Mouse (Mus musculus) midbrain, embryonic 11.5 days (tissue): ENCODE measurements around the gene Pml. TPM values are rescaled to one million over a fixed set of nuclear protein-coding genes. Genes with fewer than 3 reads are reported as not detected.
A peak's percentile ranks its signal among the peaks of the same experiment; 100 is the strongest.

ENCODE experiments used
- ATAC-seq: fragments of 200-750 bp; cut with Nextera tagmentation; 2 replicates; pipeline ENCODE4 v1.8.0; 2017; ENCODE audit warnings: moderate TSS enrichment, moderate library complexity; ENCODE audit not compliant: low FRiP score
- DNase-seq: peaks from one replicate; pipeline ENCODE4 v3.0.0; 2015; ENCODE audit warnings: low spot score; ENCODE audit errors: missing footprints
- H3K27ac ChIP-seq: fragments of 300-500 bp; sonication (generic); 2 replicates; pipeline ENCODE4 v1.5.1; 2014; ENCODE audit warnings: low read depth, low read length
- H3K27me3 ChIP-seq: fragments of 300-500 bp; sonication (generic); 2 replicates; pipeline ENCODE4 v1.6.1; 2014; ENCODE audit warnings: mild to moderate bottlenecking, low read length, moderate library complexity, mixed read lengths; ENCODE audit not compliant: control insufficient read depth, insufficient read depth
- H3K36me3 ChIP-seq: fragments of 300-500 bp; sonication (generic); 2 replicates; pipeline ENCODE4 v1.6.1; 2014; ENCODE audit warnings: mild to moderate bottlenecking, low read length, moderate library complexity, mixed read lengths; ENCODE audit not compliant: control insufficient read depth, insufficient read depth
- H3K4me1 ChIP-seq: fragments of 300-500 bp; sonication (generic); 2 replicates; pipeline ENCODE4 v1.6.1; 2014; ENCODE audit warnings: low read length; ENCODE audit not compliant: control insufficient read depth, insufficient read depth
- H3K4me2 ChIP-seq: fragments of 300-500 bp; sonication (generic); 2 replicates; pipeline ENCODE4 v1.6.1; 2014; ENCODE audit warnings: mild to moderate bottlenecking, moderate library complexity
- H3K4me3 ChIP-seq: fragments of 300-500 bp; sonication (generic); 2 replicates; pipeline ENCODE4 v1.5.1; 2014; ENCODE audit warnings: low read depth, low read length
- H3K9ac ChIP-seq: fragments of 300-500 bp; sonication (generic); 2 replicates; pipeline ENCODE4 v1.6.1; 2014; ENCODE audit warnings: low read length
- H3K9me3 ChIP-seq: fragments of 300-500 bp; sonication (generic); 2 replicates; pipeline ENCODE4 v1.6.1; 2016; ENCODE audit warnings: low read length; ENCODE audit not compliant: control insufficient read depth
- WGBS: fragments of 180-500 bp; shearing (Covaris S2); extraction: QIAGEN DNeasy Blood & Tissue Kit; methylation state at CpG from one replicate; pipeline ENCODE4 v1.1.7; 2014; 5-methylcytosine and 5-hydroxymethylcytosine counted together
- polyA plus RNA-seq: library from polyadenylated mRNA; unstranded; fragments of >200 nt; fragmentation: Nextera tagmentation; extraction: Ambion mirVana; gene quantifications from 2 replicates; pipeline ENCODE4 v1.2.1, GENCODE M21; 2014

The Pml gene
- polyA plus RNA-seq, 1 experiment from 2014 or later = 10.1 TPM

- H3K9ac ChIP-seq = no peak overlapping the region
- H3K27ac ChIP-seq = no peak overlapping the region
- no peaks in the 10 kb centered on the region for H3K9me3 ChIP-seq
- H3K4me3 ChIP-seq = no peak overlapping the region
- ATAC-seq (no peak), DNase-seq (no peak)
- H3K27me3 ChIP-seq = no peaks in the 10 kb centered on the region
- H3K4me1 ChIP-seq = no peaks in the 10 kb centered on the region; the same call in 1 of the 2 replicates
- H3K4me2 ChIP-seq = no peak overlapping the region
- 35% methylated on average over 5 of the region's 5 CpGs for WGBS
- no peaks in the 10 kb centered on the region for H3K36me3 ChIP-seq
These were observed 35.7 kb downstream of the Pml start for GRCm38 (mm10) chr9:58213865-58214264.

- no peak overlapping the region for H3K27ac ChIP-seq
- H3K27me3 ChIP-seq = no peaks in the 10 kb centered on the region
- no peaks in the 10 kb centered on the region for H3K9me3 ChIP-seq
- no peak overlapping the region for H3K4me3 ChIP-seq
- no peak for ATAC-seq
- 69% methylated on average over 5 of the region's 5 CpGs for WGBS
- DNase-seq = no peak
- no peak overlapping the region for H3K4me2 ChIP-seq
- no peak overlapping the region for H3K9ac ChIP-seq
- no peaks in the 10 kb centered on the region for H3K36me3 ChIP-seq
- H3K4me1 ChIP-seq = no peaks in the 10 kb centered on the region; the same call in 1 of the 2 replicates
These were observed 36.2 kb downstream of the Pml start for GRCm38 (mm10) chr9:58213377-58213776.

DNA sequence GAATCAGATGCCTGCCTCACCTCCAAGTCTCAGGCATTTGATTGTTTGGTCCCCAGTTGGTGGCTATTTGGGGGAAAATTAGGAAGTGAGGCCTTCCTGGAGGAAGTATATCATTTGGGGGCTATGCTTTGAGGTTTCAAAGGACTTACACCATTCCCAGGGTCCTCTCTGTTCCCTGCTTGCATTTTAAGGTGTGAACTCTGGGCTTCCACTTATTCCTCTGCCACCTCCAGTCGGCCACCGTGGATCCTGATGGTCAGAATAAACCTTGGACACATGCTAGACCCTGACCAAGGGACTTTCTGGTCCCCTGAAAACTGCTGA lies 39.3 kb downstream of the Pml start:
- H3K27me3 ChIP-seq = peaks cover under 1% of the 10 kb centered on the region

DNA sequence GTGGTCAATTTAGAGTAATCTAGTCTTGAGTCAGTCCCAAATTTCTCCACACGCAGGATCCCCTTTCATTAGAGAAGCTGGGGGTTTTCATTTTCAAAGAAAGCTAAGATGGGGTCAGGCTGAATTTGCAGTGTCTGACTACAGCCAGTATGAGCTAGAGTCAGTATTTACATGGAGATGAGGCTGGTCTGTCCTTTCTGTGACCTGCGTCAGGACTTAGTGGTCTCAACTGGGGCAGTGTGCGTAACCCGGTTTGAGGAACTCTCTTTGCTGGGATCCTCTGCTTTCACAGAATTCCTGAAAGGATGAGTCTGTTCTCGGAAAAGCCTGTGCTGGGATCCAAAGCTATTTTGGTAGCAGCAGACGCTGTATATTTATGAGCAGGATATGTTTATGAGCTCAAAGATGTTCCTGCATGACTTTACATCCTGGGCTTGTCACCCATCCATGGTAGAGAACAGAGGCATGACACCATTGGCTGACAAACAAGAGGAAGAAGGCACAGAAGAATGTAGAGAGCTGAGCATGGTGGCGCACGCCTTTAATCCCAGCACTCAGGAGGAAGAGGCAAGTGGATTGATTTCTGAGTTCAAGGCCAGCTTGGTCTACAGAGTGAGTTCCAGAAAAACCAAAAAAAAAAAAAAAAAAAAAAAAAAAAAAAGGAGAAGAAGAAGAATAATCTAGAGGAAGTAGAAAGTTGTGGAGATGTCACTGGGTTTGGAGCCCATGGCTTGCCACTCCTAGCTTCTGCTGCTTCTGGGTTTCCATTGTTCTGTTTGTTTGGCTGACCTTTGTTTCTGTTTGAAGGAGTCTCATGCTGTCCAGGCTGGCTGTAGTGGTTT lies 39.9 kb downstream of the Pml start:
- Histone ChIP-seq H3K4me2 (no peak overlapping the region), H3K27ac (no peak overlapping the region), H3K9ac (no peak overlapping the region), H3K4me3 (no peak overlapping the region), H3K36me3 (no peaks in the 10 kb centered on the region), H3K4me1 (no peaks in the 10 kb centered on the region; the same call in 1 of the 2 replicates), H3K27me3 (peaks cover 3% of the 10 kb centered on the region), H3K9me3 (no peaks in the 10 kb centered on the region)
- WGBS = 76% methylated on average over 8 of the region's 8 CpGs
- no peak for DNase-seq
- ATAC-seq = no peak

More for the DNA sequence above, 39.3 kb downstream of the Pml start:
- WGBS = 88% methylated on average over 2 of the region's 2 CpGs
- H3K9ac ChIP-seq = no peak overlapping the region
- H3K4me1 ChIP-seq = no peaks in the 10 kb centered on the region; the same call in 1 of the 2 replicates
- H3K9me3 ChIP-seq = no peaks in the 10 kb centered on the region
- no peak overlapping the region for H3K4me2 ChIP-seq
- no peak overlapping the region for H3K27ac ChIP-seq
- no peak overlapping the region for H3K4me3 ChIP-seq
- no peaks in the 10 kb centered on the region for H3K36me3 ChIP-seq
- ATAC-seq (no peak), DNase-seq (no peak)

GRCm38 (mm10) chr9:58206013-58206412 lies 43.6 kb downstream of the Pml start:
- no peak overlapping the region for H3K27ac ChIP-seq
- H3K36me3 ChIP-seq = no peaks in the 10 kb centered on the region
- 87% methylated on average over 7 of the region's 7 CpGs for WGBS
- DNase-seq (peak; percentile 6), ATAC-seq (no peak)
- H3K4me3 ChIP-seq = no peak overlapping the region
- H3K4me2 ChIP-seq = no peak overlapping the region
- H3K9ac ChIP-seq = no peak overlapping the region
- H3K9me3 ChIP-seq = no peaks in the 10 kb centered on the region
- peaks cover 24% of the 10 kb centered on the region for H3K4me1 ChIP-seq
- H3K27me3 ChIP-seq = peaks cover 34% of the 10 kb centered on the region

GRCm38 (mm10) chr9:58204448-58205000 lies 45.1 kb downstream of the Pml start:
- H3K4me2 ChIP-seq = peak overlapping the region; percentile 49
- H3K4me3 ChIP-seq = peak overlapping the region; percentile 32
- H3K4me1 ChIP-seq = peaks cover 24% of the 10 kb centered on the region
- H3K27ac ChIP-seq = no peak overlapping the region; the same call in 1 of the 2 replicates
- H3K36me3 ChIP-seq = no peaks in the 10 kb centered on the region
- DNase-seq = peak; percentile 99
- H3K9ac ChIP-seq = peak overlapping the region; percentile 60
- WGBS = 5% methylated on average over 18 of the region's 18 CpGs
- H3K27me3 ChIP-seq = peaks cover 49% of the 10 kb centered on the region
- H3K9me3 ChIP-seq = no peaks in the 10 kb centered on the region
- peak; percentile 66 for ATAC-seq

GRCm38 (mm10) chr9:58203516-58204447 lies 45.8 kb downstream of the Pml start, which contains the start of the genes Islr and Islr2:
TSS of gene Islr (minus strand) at chr9:58204306.
TSS of gene Islr2 (minus strand) at chr9:58204319.
- peak within 1 kb of the TSS; percentile 60 for H3K9ac ChIP-seq
- H3K27ac ChIP-seq = peak within 1 kb of the TSS; percentile 55; the same call in 1 of the 2 replicates
- DNase-seq = peak; percentile 97
- peak; percentile 68 for ATAC-seq
- H3K4me1 ChIP-seq = peaks cover 29% of the 10 kb centered on the region
- WGBS = 1% methylated on average over 42 of the region's 42 CpGs
- H3K36me3 ChIP-seq = no peaks in the 10 kb centered on the region
- H3K9me3 ChIP-seq = no peaks in the 10 kb centered on the region
- H3K4me3 ChIP-seq = peak within 1 kb of the TSS; percentile 32
- H3K4me2 ChIP-seq = peak within 1 kb of the TSS; percentile 49
- peaks cover 56% of the 10 kb centered on the region for H3K27me3 ChIP-seq

- peak overlapping the region; percentile 49 for H3K4me2 ChIP-seq
- peak overlapping the region; percentile 32 for H3K4me3 ChIP-seq
- ATAC-seq = no peak
- peaks cover 35% of the 10 kb centered on the region for H3K4me1 ChIP-seq
- peaks cover 65% of the 10 kb centered on the region for H3K27me3 ChIP-seq
- peak overlapping the region; percentile 60 for H3K9ac ChIP-seq
- no peaks in the 10 kb centered on the region for H3K36me3 ChIP-seq
- peak; percentile 90 for DNase-seq
- H3K27ac ChIP-seq = peak overlapping the region; percentile 55
- WGBS = 2% methylated on average over 14 of the region's 14 CpGs
- H3K9me3 ChIP-seq = no peaks in the 10 kb centered on the region
These were observed 46.7 kb downstream of the Pml start for GRCm38 (mm10) chr9:58202676-58203453.
